Mouse (Mus musculus): ENCODE measurements at regions not wholly inside any gene's neighbourhood (a gene's known extent, or its start where the extent isn't known, plus 50 kb on each side); places are given as distances from the start of the nearest gene placed in this dataset.

DNA sequence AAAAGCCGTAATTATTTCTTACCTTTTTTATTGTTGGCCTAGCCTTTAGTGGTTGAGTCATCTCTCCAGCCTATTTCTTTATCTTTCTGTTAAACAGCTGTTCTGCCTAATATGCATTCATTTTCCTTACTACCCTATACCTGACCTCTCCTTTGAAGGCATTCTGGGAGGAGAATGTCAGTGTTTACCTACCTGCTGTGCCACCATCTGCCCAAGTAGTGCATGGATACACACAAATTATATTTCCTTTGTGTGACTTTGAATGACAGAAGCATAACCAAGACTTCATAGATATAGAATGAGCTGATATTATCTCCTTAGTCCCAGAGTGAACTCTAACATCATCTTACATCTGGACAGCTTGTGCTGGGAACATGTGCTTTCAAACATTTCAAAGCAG is 293.5 kb upstream of the Tom1l1 start:
- no peak for DNase-seq

- DNase-seq = no peak
Observed at GRCm38 (mm10) chr11:90978234-90978633, 290.1 kb upstream of the Tom1l1 start.

DNA sequence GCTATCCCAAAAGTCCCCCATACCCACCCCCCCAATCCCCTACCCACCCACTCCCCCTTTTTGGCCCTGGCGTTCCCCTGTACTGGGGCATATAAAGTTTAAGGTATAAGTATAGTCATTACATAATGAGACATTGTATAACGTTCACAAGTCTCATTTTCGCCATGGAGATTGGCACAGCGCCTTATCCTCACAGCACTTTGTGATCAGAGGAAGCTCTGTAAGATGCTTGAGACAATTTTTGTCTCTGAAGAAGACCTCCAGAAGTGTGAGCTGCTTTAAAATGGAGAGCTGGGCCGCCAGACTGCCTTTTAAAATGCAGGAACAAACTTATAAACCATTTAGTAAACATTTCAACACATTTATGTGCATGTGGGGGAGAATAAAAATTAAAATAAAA is 252.9 kb upstream of the Tom1l1 start:
- DNase-seq = no peak

GRCm38 (mm10) chr11:90925738-90926137 is 237.6 kb upstream of the Tom1l1 start:
- no peak for DNase-seq

GRCm38 (mm10) chr11:90917782-90918181 is 229.6 kb upstream of the Tom1l1 start:
- no peak for DNase-seq

DNA sequence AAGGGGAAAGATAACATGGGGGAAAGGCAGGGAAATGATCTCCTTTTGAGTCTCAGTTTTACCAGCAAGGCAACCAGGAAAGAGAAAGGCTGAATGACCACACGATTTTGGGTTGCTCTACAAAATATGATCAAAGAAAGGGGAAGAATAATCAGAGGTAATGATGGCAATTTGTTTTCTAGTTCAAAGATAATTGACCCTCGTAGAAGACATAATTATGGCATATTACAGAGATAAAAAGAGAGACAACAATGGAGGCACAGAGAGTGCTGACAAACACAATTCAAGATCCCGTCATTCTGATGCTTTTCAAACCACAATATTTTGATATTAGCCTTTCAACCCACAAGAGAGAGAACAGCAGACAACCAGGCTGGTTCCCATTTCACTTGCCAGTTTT is 206.1 kb upstream of the Tom1l1 start:
- no peak for DNase-seq

GRCm38 (mm10) chr11:90873122-90873521 is 185.0 kb upstream of the Tom1l1 start:
- DNase-seq = no peak

DNA sequence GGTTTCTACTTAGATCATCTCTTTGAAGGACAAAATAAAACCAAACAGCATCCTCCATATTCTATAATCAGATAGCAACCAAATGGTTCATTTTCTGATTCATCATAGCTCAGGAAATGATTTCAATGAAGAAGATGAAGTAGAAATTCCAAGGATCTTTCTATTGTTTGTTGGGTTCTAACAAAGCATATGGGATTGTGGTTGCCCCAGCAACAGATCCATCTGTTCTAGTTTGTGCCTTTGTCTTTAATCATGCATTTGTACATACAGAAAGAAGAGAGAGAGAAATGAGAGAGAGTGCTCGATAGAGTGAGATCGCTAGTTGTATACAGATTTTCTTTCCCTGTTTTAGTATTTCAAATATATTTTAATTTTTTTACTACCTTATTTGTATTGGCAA is 183.5 kb upstream of the Tom1l1 start:
- DNase-seq = no peak

DNA sequence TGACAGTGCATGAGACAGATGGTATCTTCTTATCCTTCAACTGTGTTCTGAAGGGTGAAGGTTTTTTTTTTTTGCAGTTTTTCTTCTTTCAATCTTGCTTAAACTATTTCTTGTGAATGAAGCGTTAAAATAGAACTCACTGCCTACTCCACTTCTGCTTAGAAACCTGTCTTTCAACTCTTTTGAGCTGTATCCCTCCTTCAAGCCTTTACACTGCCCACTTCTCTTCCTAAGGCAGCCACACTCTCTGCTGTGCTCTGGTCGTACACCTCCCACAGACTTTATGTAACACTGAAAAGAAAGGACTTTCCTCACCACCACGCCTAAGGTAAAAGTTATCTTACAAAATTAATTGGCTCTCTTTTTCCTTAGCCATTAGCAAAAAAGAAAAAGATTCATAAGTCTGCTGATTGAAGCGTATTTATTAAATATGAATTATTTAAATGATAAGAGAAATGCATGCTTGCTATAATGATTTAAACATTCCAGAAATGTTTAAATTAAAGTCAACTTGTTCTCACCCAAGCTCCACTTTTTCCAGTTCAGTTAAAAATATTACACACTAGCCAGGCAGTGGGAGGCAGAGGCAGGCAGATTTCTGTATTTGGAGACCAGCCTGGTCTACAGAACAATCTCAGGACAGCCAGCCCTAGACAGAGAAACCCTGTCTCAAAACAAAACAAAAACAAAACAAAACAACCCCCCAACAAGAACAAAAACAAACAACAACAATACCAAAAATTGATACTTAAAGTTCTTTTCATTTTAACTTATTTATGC is 176.0 kb upstream of the Tom1l1 start:
- no peak for DNase-seq

- DNase-seq = no peak
Observed at GRCm38 (mm10) chr11:90855731-90856130, 167.6 kb upstream of the Tom1l1 start.

DNA sequence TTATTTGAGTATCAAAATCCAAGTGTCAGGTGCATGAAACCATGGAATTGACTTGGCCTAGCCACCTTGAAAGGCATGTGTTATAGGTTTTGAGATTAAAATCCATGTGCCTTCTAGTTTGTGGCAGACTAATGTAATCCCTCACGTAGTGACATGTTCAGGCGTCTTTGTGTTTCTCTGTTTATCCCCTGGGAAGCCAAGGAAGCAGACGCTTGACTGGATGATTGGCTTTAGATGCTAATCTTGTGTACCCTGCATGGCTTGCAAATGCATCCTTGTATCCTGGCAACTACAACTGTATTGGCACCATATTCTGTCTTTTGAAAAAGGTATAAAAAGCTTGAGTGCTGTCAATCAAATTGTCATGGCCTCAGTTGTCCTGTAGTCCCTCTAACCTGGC is 167.2 kb upstream of the Tom1l1 start:
- DNase-seq = no peak

DNA sequence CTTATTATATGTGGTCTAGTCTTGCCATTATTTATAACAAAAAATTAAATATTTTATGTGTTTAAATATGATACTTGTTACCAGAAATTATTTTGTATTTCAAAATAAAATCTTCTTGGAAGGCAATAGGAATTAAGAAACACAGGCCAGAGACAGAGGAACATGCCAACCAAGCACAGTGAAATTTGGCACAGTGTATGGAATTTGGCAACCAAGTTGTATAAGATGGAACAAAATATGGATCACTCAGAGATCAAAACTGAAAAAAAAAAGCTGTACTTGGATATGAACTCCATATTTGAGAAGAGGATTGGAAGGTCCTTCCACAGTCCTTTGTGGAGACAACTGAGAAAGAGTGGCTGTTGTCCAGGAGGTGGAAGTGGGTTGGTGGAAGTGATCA is 163.1 kb upstream of the Tom1l1 start:
- no peak for DNase-seq

GRCm38 (mm10) chr11:90844925-90845319 is 156.8 kb upstream of the Tom1l1 start:
- DNase-seq = peak; percentile 15

- DNase-seq = no peak
Observed at GRCm38 (mm10) chr11:90844266-90844924, 156.2 kb upstream of the Tom1l1 start.

GRCm38 (mm10) chr11:90838161-90838560 is 150.0 kb upstream of the Tom1l1 start:
- DNase-seq = no peak

GRCm38 (mm10) chr11:90824761-90825160 is 136.6 kb upstream of the Tom1l1 start:
- DNase-seq = no peak

- DNase-seq = no peak
Observed at GRCm38 (mm10) chr11:90816727-90817126, 128.6 kb upstream of the Tom1l1 start.

DNA sequence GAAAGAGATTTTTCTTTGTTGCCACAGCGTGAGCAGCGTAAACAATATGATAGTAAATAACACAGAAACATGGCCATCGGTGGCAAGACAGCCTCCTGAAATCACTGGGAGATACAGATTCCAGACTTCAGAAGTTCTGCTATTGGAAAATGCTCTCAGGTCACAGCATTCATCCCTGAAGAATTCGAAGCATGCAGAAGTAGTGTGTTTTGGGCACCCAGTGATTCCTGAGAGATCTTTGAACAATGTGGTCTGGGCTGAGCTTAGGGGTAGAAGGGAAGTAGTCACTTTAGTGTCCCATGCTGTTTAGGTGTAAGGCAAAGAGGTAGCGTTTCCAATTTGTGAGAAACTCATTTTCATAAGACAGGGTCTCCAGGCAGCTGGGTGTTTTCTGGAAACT is 126.3 kb upstream of the Tom1l1 start:
- DNase-seq = no peak

GRCm38 (mm10) chr11:90812971-90813370 is 124.8 kb upstream of the Tom1l1 start:
- DNase-seq = no peak

DNA sequence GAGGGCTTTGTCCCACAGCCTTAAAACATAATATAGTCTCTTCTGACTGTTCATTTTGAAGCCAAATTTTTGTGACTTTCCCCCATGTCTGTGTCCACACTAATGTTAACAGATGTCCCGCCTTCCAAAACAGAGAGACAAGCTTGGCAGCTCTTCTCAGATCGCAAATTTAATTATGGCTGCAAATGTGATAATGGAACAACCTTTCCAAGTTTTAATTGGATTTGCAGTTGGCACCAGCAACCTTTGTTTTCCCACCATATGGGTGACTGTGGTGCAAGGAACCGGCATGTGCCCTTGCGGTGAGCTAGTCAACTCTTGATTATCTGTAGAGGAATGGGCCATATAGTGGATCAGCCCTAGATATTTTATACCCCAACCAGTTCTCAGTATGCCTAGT is 124.4 kb upstream of the Tom1l1 start:
- no peak for DNase-seq

DNA sequence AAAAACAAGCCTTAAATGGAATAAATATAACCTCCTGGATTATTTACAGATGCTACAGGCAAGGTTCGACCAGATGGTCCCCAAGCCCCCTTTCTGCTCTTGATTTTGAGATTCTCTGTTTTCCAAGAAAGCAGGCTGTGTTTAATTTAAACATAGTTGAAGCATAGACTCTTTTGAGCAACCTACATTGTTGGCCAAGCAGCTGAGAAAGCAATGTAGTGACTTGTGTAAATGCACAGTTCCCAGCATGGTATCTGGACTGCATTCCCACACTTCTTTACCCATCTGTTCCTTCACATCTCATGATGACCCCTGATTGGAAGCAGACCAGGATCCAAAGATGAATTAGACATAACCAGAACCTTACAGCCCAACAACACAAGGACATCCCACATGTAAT is 120.3 kb upstream of the Tom1l1 start:
- DNase-seq = no peak

GRCm38 (mm10) chr11:90807343-90807742 is 119.2 kb upstream of the Tom1l1 start:
- DNase-seq = no peak

DNA sequence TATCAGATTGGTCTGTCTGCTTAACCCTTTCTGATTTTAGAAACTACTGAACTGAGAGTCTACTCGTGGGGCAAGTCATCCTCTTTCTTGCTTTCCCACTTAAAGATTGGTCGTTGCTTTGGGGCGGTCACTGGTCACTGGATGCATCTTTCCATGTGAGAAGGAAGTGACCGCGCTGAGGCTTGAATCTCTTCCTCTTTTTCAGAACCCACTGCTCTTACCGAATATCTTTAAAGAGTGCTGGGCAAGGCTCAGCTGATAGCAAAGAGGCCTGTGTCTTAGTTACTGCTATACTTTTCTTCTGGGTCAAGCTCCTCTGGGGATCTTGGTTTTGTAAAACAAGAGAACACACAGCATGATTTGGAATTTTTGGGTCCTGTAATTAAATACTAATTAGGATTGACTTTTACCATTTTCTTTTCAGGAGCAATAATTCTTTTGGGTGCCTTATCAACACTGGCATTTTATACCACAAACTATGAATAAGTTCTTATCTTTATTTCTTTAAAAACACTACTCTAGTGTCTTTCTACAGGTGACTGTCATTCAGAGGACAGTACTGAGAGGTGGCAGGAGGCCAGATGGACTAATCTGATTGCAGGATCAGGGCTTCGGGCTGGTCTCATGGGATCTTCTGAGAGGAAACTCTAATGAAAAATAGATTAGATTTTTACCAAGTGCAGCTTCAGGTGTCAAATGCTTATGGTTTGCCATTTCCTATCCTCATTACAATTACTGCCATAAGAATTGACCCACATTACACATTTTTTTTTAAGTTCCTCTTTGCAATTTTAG is 114.6 kb upstream of the Tom1l1 start:
- DNase-seq = no peak

DNA sequence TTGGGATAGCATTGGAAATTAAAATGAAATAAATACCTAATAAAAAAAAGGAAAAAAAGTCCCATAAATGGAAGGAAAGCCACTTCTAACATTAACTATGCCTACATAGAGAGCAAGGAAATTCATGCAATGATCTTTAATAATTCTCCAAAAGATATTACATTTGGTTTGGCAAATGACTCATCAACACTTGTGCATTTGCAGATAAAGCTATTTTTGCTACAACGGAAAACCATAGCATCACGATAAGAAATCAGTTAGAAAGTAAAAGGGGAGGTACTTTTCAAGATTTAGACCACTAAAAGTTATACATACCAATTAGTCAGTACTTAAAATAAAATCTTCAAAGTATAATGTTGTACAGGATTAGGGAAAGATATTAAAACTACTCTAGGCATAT is 109.4 kb upstream of the Tom1l1 start:
- DNase-seq = no peak
